In the genomic region with DNA sequence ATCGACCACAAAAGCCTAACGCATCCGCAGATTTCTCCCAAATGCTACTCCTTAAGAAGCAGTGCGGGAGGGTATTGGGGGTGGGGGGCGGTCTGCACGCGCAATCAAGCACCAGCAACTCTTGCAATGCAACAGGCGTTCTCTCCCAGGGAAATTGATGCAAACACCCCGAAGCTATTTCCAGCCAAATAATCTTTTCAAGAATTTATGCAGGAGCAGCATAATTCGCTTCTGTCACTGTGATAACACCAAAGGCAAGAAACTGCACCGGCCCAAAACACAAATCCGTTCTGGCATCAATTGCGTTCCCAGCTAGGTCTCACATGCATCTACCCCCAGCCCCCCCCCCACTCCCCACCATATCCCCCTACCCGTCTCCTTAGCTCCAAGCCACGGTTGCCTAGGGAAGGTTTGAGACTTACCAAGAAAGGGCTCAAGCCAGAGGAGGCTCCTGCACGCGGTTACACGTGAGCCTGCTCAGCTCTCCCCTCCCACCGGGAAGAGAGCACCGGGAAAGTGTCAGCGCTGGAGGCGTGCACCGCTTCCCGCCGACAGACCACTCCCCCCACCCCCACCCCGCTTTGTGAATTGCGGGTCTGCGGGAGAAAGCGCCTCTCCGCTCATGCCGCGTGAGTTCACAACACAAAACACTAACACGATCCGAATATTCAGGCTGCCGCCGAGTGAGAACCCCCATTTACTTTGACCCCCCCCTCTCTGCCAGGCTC, we compare ENCODE assay signal across 7 mouse cellular contexts. TPM values are rescaled to one million over a fixed set of nuclear protein-coding genes. Genes with fewer than 3 reads are reported as not detected.
DNase-seq lines count a peak whose midpoint lies in the region; ATAC-seq lines count a peak whose summit lies in the region.

No protein-coding gene starts in this region.

- peak; percentile 37 for DNase-seq in urinary bladder, postnatal 14 days (ENCODE audit: low spot score)
- no peak for DNase-seq in urinary bladder, postnatal 4 days (ENCODE audit: low spot score in 2 of 2)
- DNase-seq in layer of hippocampus, postnatal 10 days (ENCODE audit: low spot score in 2 of 2), result peak; percentile 30 to 44

- under 1% methylated on average over 36 of the region's 36 CpGs for WGBS in embryonic facial prominence, embryonic 13.5 days
- 2% methylated on average over 35 of the region's 36 CpGs for WGBS in stomach, embryonic 16.5 days

- peak overlapping the region; percentile 56 for H3K4me3 ChIP-seq in embryonic facial prominence, embryonic 13.5 days
- H3K4me3 ChIP-seq in stomach, embryonic 16.5 days (replicated peaks; ENCODE audit: low read length), result peak overlapping the region; percentile 57

- peak overlapping the region; percentile 93 for H3K4me2 ChIP-seq in embryonic facial prominence, embryonic 13.5 days
- H3K4me2 ChIP-seq in stomach, embryonic 16.5 days (ENCODE audit: low read depth, low read length), result peak overlapping the region; percentile 97

- H3K9me3 ChIP-seq in embryonic facial prominence, embryonic 13.5 days, result no peaks in the 10 kb centered on the region
- no peaks in the 10 kb centered on the region for H3K9me3 ChIP-seq in stomach, embryonic 16.5 days (replicated peaks; ENCODE audit: control insufficient read depth, low read length)

- 0 out of 2 replicates have a peak overlapping the region, but pooled peaks have one; percentile 16 for H3K27ac ChIP-seq in embryonic facial prominence, embryonic 13.5 days
- H3K27ac ChIP-seq in stomach, embryonic 16.5 days (ENCODE audit: low read length), result no peak overlapping the region

- 0 out of 2 replicates have a peak, but pooled peaks have one; percentile 38 for ATAC-seq in embryonic facial prominence, embryonic 13.5 days (ENCODE audit: insufficient number of reproducible peaks, insufficient read depth, low FRiP score, low TSS enrichment, low read depth)
- ATAC-seq in hematopoietic stem cell, adult 5-6 weeks (replicated peaks in 1 of 2; ENCODE audit: insufficient read depth in 1 of 2, low FRiP score in 2 of 2, low TSS enrichment in 1 of 2, low read depth in 1 of 2, poor library complexity in 2 of 2, severe bottlenecking in 2 of 2), result peak; percentile 10 to 17; a peak in 3 of 4 replicates
- peak; percentile 3; the same call in 1 of the 2 replicates for ATAC-seq in megakaryocyte, adult 5-6 weeks (ENCODE audit: poor library complexity, severe bottlenecking)
- ATAC-seq in stomach, embryonic 16.5 days (ENCODE audit: insufficient read depth, low FRiP score), result peak; percentile 27; the same call in 1 of the 2 replicates

- H3K27me3 ChIP-seq in embryonic facial prominence, embryonic 13.5 days, result peaks cover 48% of the 10 kb centered on the region
- peaks cover 9% of the 10 kb centered on the region for H3K27me3 ChIP-seq in stomach, embryonic 16.5 days (ENCODE audit: control insufficient read depth, insufficient read depth, low read length)

- peaks cover 35% of the 10 kb centered on the region for H3K4me1 ChIP-seq in embryonic facial prominence, embryonic 13.5 days
- H3K4me1 ChIP-seq in stomach, embryonic 16.5 days (ENCODE audit: control insufficient read depth, insufficient read depth, low read length), result peaks cover 12% of the 10 kb centered on the region

- H3K9ac ChIP-seq in embryonic facial prominence, embryonic 13.5 days, result peak overlapping the region; percentile 67
- peak overlapping the region; percentile 51 for H3K9ac ChIP-seq in stomach, embryonic 16.5 days (ENCODE audit: low read length)

- H3K36me3 ChIP-seq in embryonic facial prominence, embryonic 13.5 days, result peaks cover 10% of the 10 kb centered on the region; the same call in 1 of the 2 replicates
- H3K36me3 ChIP-seq in stomach, embryonic 16.5 days (ENCODE audit: control insufficient read depth, insufficient read depth, low read length), result no peaks in the 10 kb centered on the region

RNA-seq across cellular contexts. Expression of a gene that starts 1.4 kb away (rescaled TPM):
- polyA plus RNA-seq in embryonic facial prominence, embryonic 13.5 days (2015; fragmentation: Nextera tagmentation; extraction: Ambion mirVana), result 8.8 and 9.5 TPM in 2 replicates
- 100 and 160 TPM in 2 replicates for total RNA-seq in hematopoietic stem cell, adult 5-6 weeks (2017)
- total RNA-seq in layer of hippocampus, postnatal 10 days (2021), result 10 to 100 TPM; 29.6 to 31.3 TPM
- total RNA-seq in megakaryocyte, adult 5-6 weeks (2015), result 0.22 and 0.73 TPM in 2 replicates
- total RNA-seq in megakaryocyte, adult 5-6 weeks (2017), result 0.07 and 0.37 TPM in 2 replicates
- 2.2 and 2.3 TPM in 2 replicates for polyA plus RNA-seq in stomach, embryonic 16.5 days (2015; fragmentation: Nextera tagmentation; extraction: Ambion mirVana)

Comparison
In these comparisons a context has a peak if more than half of its experiments do, and no peak if none do; other contexts are left out.
1. DNase-seq: peak in urinary bladder, postnatal 14 days (single experiment) and layer of hippocampus, postnatal 10 days (2 of 2); none in urinary bladder, postnatal 4 days (0 of 2).
2. RNA of a gene that starts 1.4 kb away (total RNA-seq): 100 to 160 TPM in hematopoietic stem cell, adult 5-6 weeks and 29.6 to 31.3 TPM in layer of hippocampus, postnatal 10 days; 0.07 to 0.73 TPM in megakaryocyte, adult 5-6 weeks; every median in the first group is over 10 times any median in the second.
3. Peak in every context shown above with its lines, with median percentiles within 50 percentile points of each other: ATAC-seq.